Mouse (Mus musculus) left cerebral cortex, adult 2 months (tissue): ENCODE measurements around the gene Nthl1. TPM values are rescaled to one million over a fixed set of nuclear protein-coding genes. Genes with fewer than 3 reads are reported as not detected.

Experiments used
- DNase-seq, 2 experiments: peaks; one replicate each; pipeline ENCODE4 v3.0.0; 2021 to 2022; ENCODE audit warnings: low spot score in 2 of 2, mixed read lengths in 1 of 2; ENCODE audit errors: extremely low spot score in 1 of 2
- H3K27ac ChIP-seq: fragments of 200-600 bp; 2 replicates; pipeline ENCODE4 v1.8.1; 2022
- H3K4me3 ChIP-seq: fragments of 200-600 bp; 2 replicates; pipeline ENCODE4 v1.8.1; 2022
- CTCF ChIP-seq: fragments of 200-600 bp; IDR thresholded peaks from 2 replicates; pipeline ENCODE4 v1.8.1; 2022; ENCODE audit warnings: antibody characterized with exemption, mild to moderate bottlenecking, moderate library complexity
- intact Hi-C: fragments of 180-260 bp; cut with DNase I; formaldehyde crosslinking; loops from one replicate; pipeline ENCODE4 v1.15.1; 2025
- microRNA-seq, 2 experiments: library from miRNA; unstranded; fragments of <30 nt; microRNA quantifications; one replicate each; pipeline ENCODE4 v1.2.0; 2021
- total RNA-seq, 2 experiments: library from RNA; stranded (reverse); gene quantifications; 2 replicates each; pipeline ENCODE4 v1.2.3; 2021

The Nthl1 gene
- total RNA-seq, 2 experiments from 2014 or later = 5.5 to 5.7 TPM

- intact Hi-C loops = no loop called here
- peak; percentile 54 to 56 for DNase-seq
- no peak overlapping the region for H3K27ac ChIP-seq
- no peak overlapping the region for H3K4me3 ChIP-seq
- peak; percentile 74 for TF ChIP-seq CTCF
These were observed 43.7 kb downstream of the Nthl1 start for GRCm38 (mm10) chr17:24676187-24676586.

GRCm38 (mm10) chr17:24676877-24677276, 44.4 kb downstream of the Nthl1 start:
- no peak for DNase-seq
- no peak for TF ChIP-seq CTCF
- intact Hi-C loops = no loop called here
- Histone ChIP-seq H3K27ac (no peak overlapping the region), H3K4me3 (no peak overlapping the region)

GRCm38 (mm10) chr17:24677500-24678080, 45.1 kb downstream of the Nthl1 start:
- Histone ChIP-seq H3K4me3 (no peak overlapping the region), H3K27ac (no peak overlapping the region)
- no peak for TF ChIP-seq CTCF
- intact Hi-C loops = no loop called here
- no peak for DNase-seq

GRCm38 (mm10) chr17:24686514-24686913, 54.0 kb downstream of the Nthl1 start:
- no peak overlapping the region for H3K4me3 ChIP-seq
- TF ChIP-seq CTCF = no peak

GRCm38 (mm10) chr17:24687146-24687595, 54.7 kb downstream of the Nthl1 start:
- intact Hi-C loops = no loop called here
- H3K27ac ChIP-seq = no peak overlapping the region
- no peak for TF ChIP-seq CTCF
- DNase-seq = peak in 1 of 2 experiments; percentile 42
- H3K4me3 ChIP-seq = peak overlapping the region; percentile 67

More at GRCm38 (mm10) chr17:24686514-24686913, 54.0 kb downstream of the Nthl1 start:
- no peak overlapping the region for H3K27ac ChIP-seq
- intact Hi-C loops = no loop called here
- DNase-seq = no peak

- Histone ChIP-seq H3K27ac (no peak overlapping the region), H3K4me3 (peak overlapping the region; percentile 67)
- no peak for TF ChIP-seq CTCF
- no peak for DNase-seq
- intact Hi-C loops = no loop called here
These were observed 55.1 kb downstream of the Nthl1 start for GRCm38 (mm10) chr17:24687599-24687998.

Small RNAs within 50 kb of the gene (microRNA-seq; reads per million reads assigned to microRNA genes)
- gene Gm24589 = 10.5 to 21.2 reads per million in 2 experiments

Other genes starting within 250 kb of the Nthl1 start
- 100 to 1,000 TPM; 131 to 142 TPM for gene Rnps1, start 218.1 kb upstream of the Nthl1 start, total RNA-seq
- 10 to 100 TPM; 24.4 to 26.2 TPM for gene Eci1, start 206.0 kb upstream of the Nthl1 start, total RNA-seq
- 10 to 100 TPM in 1 of 2 experiments, 1 to 10 TPM in 1; 6.8 to 14.8 TPM for gene Dnase1l2, start 189.6 kb upstream of the Nthl1 start, total RNA-seq
- 10 to 100 TPM; 37.7 to 41.7 TPM for gene E4f1, start 162.4 kb upstream of the Nthl1 start, total RNA-seq
- 10 to 100 TPM; 65.8 to 69.6 TPM for gene Pgp, start 162.3 kb upstream of the Nthl1 start, total RNA-seq
- gene Bricd5, start 158.8 kb upstream of the Nthl1 start, total RNA-seq = 1 to 10 TPM; 1.7 to 1.9 TPM
- 10 to 100 TPM; 34.5 to 37.1 TPM for gene Mlst8, start 153.6 kb upstream of the Nthl1 start, total RNA-seq
- 100 to 1,000 TPM; 134 to 144 TPM for gene Caskin1, start 144.1 kb upstream of the Nthl1 start, total RNA-seq
- 10 to 100 TPM; 81.3 to 85.3 TPM for gene Traf7, start 104.7 kb upstream of the Nthl1 start, total RNA-seq
- 10 to 100 TPM; 53.6 to 54.1 TPM for gene Rab26, start 98.5 kb upstream of the Nthl1 start, total RNA-seq
- 10 to 100 TPM; 89.1 to 97.5 TPM for gene Pkd1, start 82.8 kb upstream of the Nthl1 start, total RNA-seq
- 100 to 1,000 TPM; 140 to 159 TPM for gene Tsc2, start 50 bp upstream of the Nthl1 start, total RNA-seq
- 10 to 100 TPM; 50.2 to 51.0 TPM for gene Slc9a3r2, start 17.6 kb downstream of the Nthl1 start, total RNA-seq
- gene Npw, start 25.8 kb downstream of the Nthl1 start, total RNA-seq = 1 to 10 TPM in 1 of 2 experiments, under 1 TPM in 1; 0.58 to 1.4 TPM
- gene Zfp598, start 37.0 kb downstream of the Nthl1 start, total RNA-seq = 10 to 100 TPM; 41.6 to 49.0 TPM
- gene Syngr3, start 57.3 kb downstream of the Nthl1 start, total RNA-seq = 100 to 1,000 TPM; 177 to 188 TPM
- gene Gfer, start 63.5 kb downstream of the Nthl1 start, total RNA-seq = 10 to 100 TPM; 20.0 to 23.2 TPM
- gene Noxo1, start 63.6 kb downstream of the Nthl1 start, total RNA-seq = 1 to 10 TPM; 3.2 to 3.9 TPM
- gene Tbl3, start 75.0 kb downstream of the Nthl1 start, total RNA-seq = 10 to 100 TPM; 24.7 to 26.4 TPM
- 1 to 10 TPM in 1 of 2 experiments, not detected in 1; 1.1 TPM for gene Rnf151, start 85.4 kb downstream of the Nthl1 start, total RNA-seq
- 100 to 1,000 TPM; 284 to 288 TPM for gene Rps2, start 85.4 kb downstream of the Nthl1 start, total RNA-seq
- 100 to 1,000 TPM; 208 to 222 TPM for gene Ndufb10, start 91.8 kb downstream of the Nthl1 start, total RNA-seq
- gene Rpl3l, start 95.1 kb downstream of the Nthl1 start, total RNA-seq = under 1 TPM; 0.34 to 0.68 TPM
- gene Msrb1, start 104.0 kb downstream of the Nthl1 start, total RNA-seq = 10 to 100 TPM; 31.8 to 34.7 TPM
- gene Hs3st6, start 120.3 kb downstream of the Nthl1 start, total RNA-seq = under 1 TPM; 0.28 to 0.29 TPM
- not detected for gene Meiob, start 171.6 kb downstream of the Nthl1 start, total RNA-seq
- gene Hagh, start 207.5 kb downstream of the Nthl1 start, total RNA-seq = 100 to 1,000 TPM; 129 to 141 TPM
- gene Fahd1, start 217.7 kb downstream of the Nthl1 start, total RNA-seq = 10 to 100 TPM; 17.4 to 20.4 TPM
- not detected for gene Igfals, start 233.3 kb downstream of the Nthl1 start, total RNA-seq